Mouse (Mus musculus) neural tube, embryonic 13.5 days (tissue): ENCODE measurements around the gene Spats2. TPM values are rescaled to one million over a fixed set of nuclear protein-coding genes. Genes with fewer than 3 reads are reported as not detected.
"Not testable (repeated sequence)": the region's sequence is repeated elsewhere in the genome, so short reads cannot be mapped to it uniquely, and the experiment has no call there.

Experiments
- ATAC-seq: fragments of 200-750 bp; cut with Nextera tagmentation; 2 replicates; pipeline ENCODE4 v1.8.0; 2017; ENCODE audit warnings: low read depth, mild to moderate bottlenecking, moderate TSS enrichment, moderate library complexity
- H3K27ac ChIP-seq: fragments of 300-500 bp; sonication (generic); replicated peaks from 2 replicates; pipeline ENCODE4 v1.5.1; 2015; ENCODE audit warnings: moderate library complexity, mild to moderate bottlenecking, inconsistent platforms
- H3K27me3 ChIP-seq: fragments of 300-500 bp; sonication (generic); 2 replicates; pipeline ENCODE4 v1.6.1; 2015; ENCODE audit warnings: mild to moderate bottlenecking, inconsistent platforms
- H3K36me3 ChIP-seq: fragments of 300-500 bp; sonication (generic); 2 replicates; pipeline ENCODE4 v1.6.1; 2015; ENCODE audit warnings: mild to moderate bottlenecking, inconsistent platforms
- H3K4me1 ChIP-seq: fragments of 300-500 bp; sonication (generic); replicated peaks from 2 replicates; pipeline ENCODE4 v1.6.1; 2015; ENCODE audit warnings: inconsistent platforms
- H3K4me2 ChIP-seq: fragments of 300-500 bp; sonication (generic); 2 replicates; pipeline ENCODE4 v1.6.1; 2015; ENCODE audit warnings: inconsistent platforms, mild to moderate bottlenecking, moderate library complexity
- H3K4me3 ChIP-seq: fragments of 300-500 bp; sonication (generic); 2 replicates; pipeline ENCODE4 v1.5.1; 2015; ENCODE audit warnings: mild to moderate bottlenecking, inconsistent platforms
- H3K9ac ChIP-seq: fragments of 300-500 bp; sonication (generic); 2 replicates; pipeline ENCODE4 v1.6.1; 2015; ENCODE audit warnings: moderate library complexity, mild to moderate bottlenecking, inconsistent platforms
- H3K9me3 ChIP-seq: fragments of 300-500 bp; sonication (generic); 2 replicates; pipeline ENCODE4 v1.6.1; 2016; ENCODE audit warnings: inconsistent platforms
- WGBS: fragments of 180-500 bp; shearing (Covaris S2); methylation state at CpG from one replicate; pipeline ENCODE4 v1.1.7; 2015; 5-methylcytosine and 5-hydroxymethylcytosine counted together
- polyA plus RNA-seq: library from polyadenylated mRNA; unstranded; fragments of >200 nt; fragmentation: Nextera tagmentation; extraction: Ambion mirVana; gene quantifications from 2 replicates; pipeline ENCODE4 v1.2.1, GENCODE M21; 2015

Spats2 gene
- polyA plus RNA-seq, 1 experiment from 2014 or later: 44.4 TPM

DNA sequence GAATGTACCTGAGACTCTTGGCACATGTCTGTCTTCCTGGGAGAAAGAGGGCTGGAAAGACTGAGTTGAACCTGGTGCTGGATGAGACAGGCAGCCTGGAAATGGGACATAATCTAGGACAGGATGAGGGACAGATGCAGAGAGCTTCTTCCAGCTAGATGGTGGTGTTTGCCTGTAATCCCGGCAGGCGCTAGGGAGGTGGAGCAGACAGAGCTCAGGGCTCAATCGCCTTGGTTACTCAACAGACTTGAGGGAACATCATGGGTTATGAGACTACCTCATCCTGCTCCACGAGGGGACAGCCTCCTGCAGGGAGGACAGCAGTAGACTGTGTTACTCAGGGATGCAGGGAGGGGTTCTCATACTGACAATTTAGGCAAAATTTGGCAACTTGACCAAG, 115.5 kb downstream of the Spats2 start:
- Histone ChIP-seq H3K36me3 (peaks cover 58% of the 10 kb centered on the region), H3K4me2 (no peak overlapping the region), H3K4me1 (no peaks in the 10 kb centered on the region), H3K9me3 (no peaks in the 10 kb centered on the region), H3K4me3 (no peak overlapping the region), H3K27me3 (no peaks in the 10 kb centered on the region), H3K9ac (no peak overlapping the region), H3K27ac (no peak overlapping the region)
- WGBS: 79% methylated on average over 4 of the region's 4 CpGs
- ATAC-seq: no peak

DNA sequence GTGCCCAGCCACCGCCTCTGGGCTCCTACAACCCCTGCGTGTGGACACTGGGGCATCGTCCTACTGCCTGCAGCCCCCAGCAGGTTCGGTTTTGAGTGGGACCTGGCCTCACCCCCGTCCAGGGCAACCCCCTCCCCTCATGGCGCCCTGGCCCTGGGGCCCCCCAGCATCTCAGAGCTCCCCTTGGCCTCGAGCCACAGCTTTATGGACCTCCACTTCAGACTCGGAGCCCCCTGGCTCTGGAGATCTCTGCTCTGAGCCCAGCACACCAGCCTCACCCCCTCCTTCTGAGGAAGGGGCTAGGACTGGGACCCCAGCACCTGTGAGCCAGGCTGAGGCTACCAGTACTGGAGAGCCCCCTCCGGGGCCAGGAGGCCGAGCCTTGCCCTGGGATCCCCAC, 116.3 kb downstream of the Spats2 start:
- H3K9ac ChIP-seq: no peak overlapping the region
- no peak overlapping the region for H3K4me3 ChIP-seq
- H3K27ac ChIP-seq: no peak overlapping the region
- no peak overlapping the region for H3K4me2 ChIP-seq
- ATAC-seq: 0 out of 2 replicates have a peak, but pooled peaks have one; percentile 19
- H3K36me3 ChIP-seq: peaks cover 66% of the 10 kb centered on the region
- 94% methylated on average over 10 of the region's 10 CpGs for WGBS
- no peaks in the 10 kb centered on the region for H3K4me1 ChIP-seq
- no peaks in the 10 kb centered on the region for H3K27me3 ChIP-seq
- H3K9me3 ChIP-seq: no peaks in the 10 kb centered on the region

DNA sequence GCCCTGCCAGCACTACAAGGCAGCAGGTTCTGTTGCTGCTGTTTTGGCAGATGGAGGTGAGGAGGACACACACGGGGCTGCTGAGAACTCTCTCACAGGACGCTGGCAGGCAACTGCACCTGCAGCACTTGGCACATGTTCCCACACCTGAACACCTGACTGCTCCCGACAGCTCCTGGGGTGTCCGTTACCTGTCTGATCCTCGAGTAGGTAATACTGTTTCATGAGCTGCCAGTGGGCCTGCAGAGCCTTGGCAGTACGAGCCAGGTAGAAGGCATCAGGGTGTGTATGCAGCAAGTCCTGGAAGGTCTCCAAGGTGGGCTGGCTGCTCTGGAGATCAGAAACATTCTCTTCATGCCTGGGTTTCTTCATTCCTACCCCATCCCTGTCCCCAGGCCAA, 121.0 kb downstream of the Spats2 start:
- Histone ChIP-seq H3K4me1 (peaks cover 11% of the 10 kb centered on the region), H3K36me3 (peaks cover 77% of the 10 kb centered on the region)
- not testable (repeated sequence) for H3K4me2 ChIP-seq, H3K27me3 ChIP-seq, H3K27ac ChIP-seq, H3K9ac ChIP-seq, ATAC-seq, H3K4me3 ChIP-seq, H3K9me3 ChIP-seq
- WGBS: 91% methylated on average over 6 of the region's 6 CpGs

DNA sequence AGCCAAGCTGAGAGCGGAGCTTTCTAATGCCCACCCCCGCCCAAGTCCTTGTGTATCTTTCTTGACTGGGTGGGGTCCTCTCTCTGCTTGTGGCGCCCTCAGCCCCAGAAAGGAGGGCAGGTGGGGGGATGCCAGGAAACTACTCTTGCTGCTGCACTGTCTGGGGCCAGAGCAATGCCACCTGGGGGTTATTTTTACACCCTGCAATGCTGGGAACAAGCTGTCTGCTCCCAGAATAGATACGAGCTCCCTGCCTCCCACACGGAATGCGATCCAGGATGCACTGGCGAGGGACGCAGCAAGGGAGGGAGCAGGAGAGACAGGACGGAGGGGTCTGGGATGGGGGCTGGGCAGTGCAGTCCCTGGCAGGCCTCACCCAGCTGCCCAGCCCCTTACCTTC, 123.3 kb downstream of the Spats2 start:
- Histone ChIP-seq H3K4me3 (no peak overlapping the region), H3K4me1 (peaks cover 23% of the 10 kb centered on the region), H3K27ac (no peak overlapping the region), H3K9me3 (no peaks in the 10 kb centered on the region), H3K9ac (no peak overlapping the region), H3K36me3 (peaks cover 58% of the 10 kb centered on the region), H3K4me2 (no peak overlapping the region), H3K27me3 (no peaks in the 10 kb centered on the region)
- WGBS: 87% methylated on average over 9 of the region's 9 CpGs
- ATAC-seq: no peak

DNA sequence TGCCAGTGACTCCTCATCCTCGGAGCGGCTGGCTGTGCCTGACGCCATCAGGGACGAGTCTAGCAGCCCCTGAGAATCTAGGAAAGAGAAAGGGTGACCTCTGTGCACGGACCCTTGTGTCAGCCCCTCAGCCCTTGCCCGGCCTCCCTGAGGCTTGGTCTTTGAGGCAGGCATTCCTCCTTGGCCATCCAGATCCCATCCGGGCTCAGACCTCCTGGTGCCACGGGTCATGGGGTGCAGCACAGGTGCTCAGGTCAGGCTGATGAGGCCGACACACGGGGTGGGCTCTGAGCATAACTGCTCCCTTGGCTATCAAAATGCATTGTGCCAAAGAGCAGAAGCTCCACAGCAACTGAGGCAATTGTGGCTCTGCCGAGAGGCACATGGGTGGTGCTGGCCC, 124.2 kb downstream of the Spats2 start:
- H3K36me3 ChIP-seq: peaks cover 48% of the 10 kb centered on the region
- H3K27me3 ChIP-seq: no peaks in the 10 kb centered on the region
- H3K4me3 ChIP-seq: no peak overlapping the region
- no peak overlapping the region for H3K9ac ChIP-seq
- no peak for ATAC-seq
- H3K27ac ChIP-seq: no peak overlapping the region
- H3K9me3 ChIP-seq: no peaks in the 10 kb centered on the region
- 91% methylated on average over 11 of the region's 11 CpGs for WGBS
- H3K4me2 ChIP-seq: no peak overlapping the region
- H3K4me1 ChIP-seq: peaks cover 23% of the 10 kb centered on the region

DNA sequence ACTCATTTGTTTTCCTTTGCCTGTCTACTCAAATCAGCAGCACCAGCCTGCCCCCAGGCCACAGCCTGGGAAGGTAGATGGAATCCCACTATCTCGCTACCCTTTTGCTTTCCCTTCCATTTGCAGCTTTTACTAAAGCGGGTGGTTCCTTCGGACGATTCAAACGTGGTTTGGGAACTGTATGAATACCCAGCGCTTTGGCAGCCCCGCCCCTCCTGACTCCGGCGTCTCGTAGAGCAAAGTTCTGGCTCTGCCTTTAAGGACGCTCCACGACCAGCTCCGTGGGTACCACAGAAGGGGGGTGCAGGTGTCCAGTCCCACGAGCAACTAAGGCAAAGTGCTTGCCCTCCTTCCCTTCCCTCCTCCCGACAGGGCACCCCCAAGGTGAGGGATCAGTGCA, 125.4 kb downstream of the Spats2 start:
- H3K9ac ChIP-seq: peak overlapping the region; percentile 80
- H3K27ac ChIP-seq: peak overlapping the region; percentile 23; the same call in 1 of the 2 replicates
- not testable (repeated sequence) for H3K27me3 ChIP-seq, ATAC-seq, H3K9me3 ChIP-seq
- H3K4me2 ChIP-seq: peak overlapping the region; percentile 84
- 1% methylated on average over 14 of the region's 15 CpGs for WGBS
- peaks cover 36% of the 10 kb centered on the region for H3K36me3 ChIP-seq
- H3K4me1 ChIP-seq: peaks cover 23% of the 10 kb centered on the region
- peak overlapping the region; percentile 56 for H3K4me3 ChIP-seq

DNA sequence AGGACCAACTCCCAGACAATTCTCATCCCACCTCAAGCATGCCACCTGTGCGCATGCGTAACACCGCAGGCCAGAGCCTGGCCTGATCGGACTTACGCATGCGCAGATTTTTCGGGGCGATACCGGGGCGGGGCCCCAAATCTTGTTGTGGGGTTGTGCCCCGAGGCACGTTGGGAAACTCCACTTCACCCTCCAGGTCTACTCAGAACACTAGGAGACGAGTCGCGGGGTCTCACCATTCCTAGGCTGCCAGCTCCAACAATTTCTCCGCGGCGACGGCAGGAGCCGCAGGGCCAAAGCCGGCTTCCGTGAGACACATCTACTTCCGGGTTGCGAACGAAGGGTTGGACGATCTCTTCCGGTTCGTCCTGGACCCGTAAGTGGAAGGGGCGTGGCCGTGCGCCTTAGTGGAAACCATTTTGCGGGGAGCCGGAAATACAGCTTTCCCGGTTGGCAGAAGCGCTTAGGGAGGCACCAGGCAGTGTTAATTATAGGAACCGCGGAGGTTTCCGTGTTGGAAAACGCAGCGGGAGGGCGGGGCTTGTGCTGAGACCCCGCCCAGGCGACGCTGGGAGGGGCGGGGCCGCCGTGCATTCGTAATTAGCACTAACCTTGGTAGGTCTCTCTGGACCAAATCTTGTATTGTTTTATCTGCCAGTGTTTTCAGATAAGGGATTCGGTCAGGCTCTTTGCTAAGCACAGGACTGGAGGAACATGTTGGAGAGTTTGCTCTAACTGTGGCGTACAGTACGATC, 126.1 kb downstream of the Spats2 start, which contains the start of gene Mcrs1:
TSS of gene Mcrs1 (minus strand) at position 336 of the 755 bp plus-strand sequence.
- Histone ChIP-seq H3K36me3 (peaks cover 30% of the 10 kb centered on the region), H3K4me2 (peak within 1 kb of the TSS; percentile 84), H3K9ac (peak within 1 kb of the TSS; percentile 80), H3K4me1 (peaks cover 23% of the 10 kb centered on the region), H3K27me3 (peaks cover 3% of the 10 kb centered on the region; the same call in 1 of the 2 replicates), H3K9me3 (no peaks in the 10 kb centered on the region), H3K4me3 (peak within 1 kb of the TSS; percentile 56), H3K27ac (peak within 1 kb of the TSS; percentile 92)
- peak; percentile 91 for ATAC-seq
- WGBS: under 1% methylated on average over 52 of the region's 52 CpGs

DNA sequence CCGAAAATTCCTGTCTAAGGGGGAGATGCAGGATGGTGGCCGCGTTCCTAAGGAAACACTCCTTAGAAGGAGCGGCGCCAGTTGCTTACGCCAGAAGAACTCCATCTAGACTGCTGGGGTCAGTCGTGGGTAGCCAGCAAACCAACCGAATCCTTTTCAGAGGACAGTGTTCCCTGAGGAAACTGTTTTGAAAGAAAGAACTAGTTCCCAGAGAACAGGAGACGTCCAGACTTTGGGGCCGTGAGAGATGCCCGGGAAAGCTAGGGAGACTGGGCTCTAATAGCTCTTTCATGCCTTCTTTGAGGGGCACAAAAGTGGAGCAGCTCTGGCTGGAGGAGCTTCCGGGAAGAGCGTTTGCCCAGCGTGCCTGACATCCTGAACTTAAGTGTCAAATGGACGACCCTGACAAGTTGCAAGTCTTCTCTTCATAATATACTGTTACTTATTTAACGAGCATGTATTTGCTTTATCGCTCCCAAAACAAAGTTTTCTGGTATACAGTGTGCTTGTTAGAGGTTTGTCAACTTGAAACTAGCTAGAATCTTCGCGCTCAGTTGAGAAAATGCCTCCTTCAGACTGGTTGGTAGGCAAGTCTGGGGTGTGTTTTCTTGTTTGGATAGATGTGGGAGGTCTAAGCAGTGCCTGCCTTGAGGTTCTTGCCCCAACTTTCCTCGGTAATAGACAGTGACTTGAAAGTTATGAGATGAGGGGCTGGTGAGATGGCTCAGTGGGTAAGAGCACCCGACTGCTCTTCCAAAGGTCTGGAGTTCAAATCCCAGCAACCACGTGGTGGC, 126.9 kb downstream of the Spats2 start:
- H3K36me3 ChIP-seq: peaks cover 22% of the 10 kb centered on the region
- peak overlapping the region; percentile 80 for H3K9ac ChIP-seq
- H3K27me3 ChIP-seq: peaks cover 3% of the 10 kb centered on the region; the same call in 1 of the 2 replicates
- H3K4me2 ChIP-seq: peak overlapping the region; percentile 84
- H3K27ac ChIP-seq: peak overlapping the region; percentile 92
- H3K9me3 ChIP-seq: no peaks in the 10 kb centered on the region
- H3K4me3 ChIP-seq: peak overlapping the region; percentile 56
- H3K4me1 ChIP-seq: peaks cover 23% of the 10 kb centered on the region
- ATAC-seq: peak; percentile 55
- 5% methylated on average over 22 of the region's 22 CpGs for WGBS

DNA sequence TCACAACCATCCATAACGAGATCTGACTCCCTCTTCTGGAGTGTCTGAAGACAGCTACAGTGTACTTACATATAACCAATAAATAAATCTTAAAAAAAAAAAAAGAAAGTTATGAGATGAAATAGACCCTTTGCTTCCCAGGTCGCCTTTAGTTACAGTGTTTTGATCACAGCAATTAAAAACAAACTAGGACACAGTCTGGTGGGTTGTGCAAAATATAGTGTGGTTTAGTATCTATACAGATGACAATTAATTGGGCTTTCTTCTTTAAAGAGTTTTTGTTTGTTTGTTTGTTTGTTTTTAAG, 127.4 kb downstream of the Spats2 start:
- not testable (repeated sequence) for H3K9ac ChIP-seq, H3K27ac ChIP-seq, H3K9me3 ChIP-seq, H3K27me3 ChIP-seq, ATAC-seq
- Histone ChIP-seq H3K36me3 (peaks cover 16% of the 10 kb centered on the region), H3K4me1 (peaks cover 23% of the 10 kb centered on the region), H3K4me3 (peak overlapping the region; percentile 56; the same call in 1 of the 2 replicates), H3K4me2 (peak overlapping the region; percentile 84)
- WGBS: 54% methylated on average over 2 of the region's 2 CpGs

DNA sequence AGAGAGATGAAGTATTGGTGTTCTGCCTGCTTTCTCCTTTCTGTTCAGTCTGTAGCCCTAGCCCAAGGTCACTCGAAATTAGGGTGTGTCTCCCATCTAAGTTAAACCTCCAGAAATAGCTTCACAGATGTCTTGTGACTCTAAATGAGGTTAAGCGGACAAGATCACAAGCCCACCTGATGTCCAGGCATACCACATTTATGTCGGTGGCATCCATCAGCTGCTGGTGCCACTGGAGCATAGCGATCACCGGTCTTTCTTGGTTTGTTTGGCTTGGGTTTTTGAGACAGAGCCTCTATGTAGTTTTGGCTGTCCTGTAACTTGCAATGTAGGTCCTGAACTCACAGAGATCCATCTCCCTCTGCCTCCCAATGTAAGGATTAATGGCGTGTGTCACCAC, 128.1 kb downstream of the Spats2 start:
- no peak overlapping the region for H3K9ac ChIP-seq
- peaks cover 23% of the 10 kb centered on the region for H3K4me1 ChIP-seq
- H3K27me3 ChIP-seq: peaks cover 3% of the 10 kb centered on the region; the same call in 1 of the 2 replicates
- no peak overlapping the region for H3K4me3 ChIP-seq
- H3K4me2 ChIP-seq: no peak overlapping the region
- no peaks in the 10 kb centered on the region for H3K9me3 ChIP-seq
- H3K36me3 ChIP-seq: peaks cover 10% of the 10 kb centered on the region; the same call in 1 of the 2 replicates
- no peak overlapping the region for H3K27ac ChIP-seq
- ATAC-seq: no peak
- 98% methylated on average over 6 of the region's 6 CpGs for WGBS

DNA sequence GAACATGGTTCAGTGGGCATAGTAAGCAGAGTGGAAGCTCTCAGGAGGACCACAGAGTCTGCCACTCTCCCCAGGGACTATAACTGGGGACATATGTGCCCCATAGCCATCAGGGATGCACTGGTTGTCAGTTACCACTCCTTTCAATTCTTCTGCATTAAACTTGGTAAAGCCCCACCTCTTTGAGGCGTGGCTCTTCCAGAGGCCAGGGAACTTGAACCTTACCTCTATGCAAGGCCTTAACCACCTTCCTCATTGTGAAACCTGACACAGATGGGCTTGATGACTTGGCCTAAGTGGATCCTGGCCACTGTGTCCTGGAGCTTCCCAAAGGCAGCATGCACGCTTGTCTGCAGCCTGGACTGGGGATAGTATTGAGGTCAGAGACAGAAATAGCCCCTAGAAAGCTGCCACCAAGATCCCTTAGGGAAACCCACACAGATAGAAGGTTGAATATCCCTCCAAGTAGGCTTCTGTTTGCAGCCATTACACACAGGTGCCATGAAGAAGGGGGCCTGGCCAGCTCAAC, 128.8 kb downstream of the Spats2 start:
- H3K9me3 ChIP-seq: no peaks in the 10 kb centered on the region
- no peak for ATAC-seq
- 82% methylated on average over 2 of the region's 2 CpGs for WGBS

DNA sequence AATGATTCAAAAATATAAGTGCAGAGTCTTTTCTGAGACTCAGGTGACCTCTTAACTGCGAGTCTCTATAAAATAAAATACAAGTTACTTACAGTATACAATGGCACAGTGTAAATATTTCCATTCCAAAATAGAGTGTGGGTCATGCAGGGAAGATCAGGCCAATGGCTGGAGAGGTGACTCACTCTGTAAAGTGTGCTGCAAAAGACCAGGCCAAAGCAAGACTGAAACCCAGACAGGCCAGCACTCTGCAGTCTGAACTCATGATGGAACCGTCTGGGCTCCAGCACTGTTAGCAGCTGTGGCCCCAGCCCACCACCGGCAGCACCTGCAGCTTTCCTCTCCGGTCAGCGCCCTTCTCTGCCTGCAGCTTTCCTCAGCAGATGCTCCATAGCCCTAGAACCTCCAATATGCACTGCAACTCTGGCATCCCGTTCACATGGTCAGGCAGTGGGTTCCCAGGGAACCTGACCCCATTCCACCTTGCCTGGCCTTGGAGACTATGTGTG, 129.6 kb downstream of the Spats2 start:
- H3K4me1 ChIP-seq: peaks cover 20% of the 10 kb centered on the region
- no peak for ATAC-seq
- no peaks in the 10 kb centered on the region for H3K36me3 ChIP-seq
- H3K27me3 ChIP-seq: peaks cover 3% of the 10 kb centered on the region; the same call in 1 of the 2 replicates
- H3K27ac ChIP-seq: no peak overlapping the region
- no peak overlapping the region for H3K4me3 ChIP-seq
- H3K9ac ChIP-seq: no peak overlapping the region
- 78% methylated on average over 6 of the region's 6 CpGs for WGBS
- H3K9me3 ChIP-seq: no peaks in the 10 kb centered on the region
- H3K4me2 ChIP-seq: no peak overlapping the region

More for the DNA sequence above, 128.8 kb downstream of the Spats2 start:
- H3K4me3 ChIP-seq: no peak overlapping the region
- no peak overlapping the region for H3K9ac ChIP-seq
- H3K36me3 ChIP-seq: peaks cover 2% of the 10 kb centered on the region; the same call in 1 of the 2 replicates
- H3K27me3 ChIP-seq: peaks cover 3% of the 10 kb centered on the region; the same call in 1 of the 2 replicates
- peaks cover 23% of the 10 kb centered on the region for H3K4me1 ChIP-seq
- H3K27ac ChIP-seq: no peak overlapping the region
- no peak overlapping the region for H3K4me2 ChIP-seq
